Mouse (Mus musculus): ENCODE data around the gene Lrig1. TPM values are rescaled to one million over a fixed set of nuclear protein-coding genes. Genes with fewer than 3 reads are reported as not detected.

The Lrig1 gene
- polyA plus RNA-seq, 1 experiment from 2014 or later, result 8.1 TPM

DNA sequence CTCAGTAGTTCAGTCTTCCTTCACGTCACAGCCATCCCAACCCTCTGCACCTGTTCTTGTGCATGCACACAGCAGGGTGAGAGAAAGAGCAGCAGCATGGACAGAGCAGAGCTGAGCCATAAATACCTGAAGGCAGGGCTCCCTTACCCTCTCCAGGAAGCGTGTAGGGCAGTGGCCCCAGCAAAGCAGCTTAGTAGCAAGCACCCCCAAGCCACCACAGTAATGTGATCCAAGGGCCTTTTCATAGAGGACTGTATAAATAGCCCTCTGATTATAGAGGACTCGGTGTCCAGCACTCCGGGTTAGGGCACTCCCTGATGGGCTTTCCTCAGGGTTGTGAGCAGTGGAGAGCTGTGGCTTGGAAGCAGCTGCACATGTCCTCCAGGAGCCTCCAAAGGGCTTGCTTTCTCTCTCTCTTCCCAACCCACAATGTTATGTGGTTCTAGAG is 40.0 kb downstream of the Lrig1 start:
- Histone ChIP-seq H3K27me3 (replicated peaks; ENCODE audit: insufficient read depth, low read length) (no peaks in the 10 kb centered on the region), H3K4me2 (replicated peaks; ENCODE audit: low read depth, low read length) (no peak overlapping the region), H3K4me1 (ENCODE audit: insufficient read depth, low read depth, low read length) (no peaks in the 10 kb centered on the region), H3K9ac (replicated peaks; ENCODE audit: low read depth) (no peak overlapping the region), H3K27ac (ENCODE audit: low read length) (no peak overlapping the region), H3K4me3 (ENCODE audit: low read depth, low read length) (no peak overlapping the region), H3K36me3 (ENCODE audit: insufficient read depth, low read length) (no peaks in the 10 kb centered on the region), H3K9me3 (ENCODE audit: low read length) (no peaks in the 10 kb centered on the region)
- TF ChIP-seq EP300 (IDR thresholded peaks at IDR 0.05) (no peak), CTCF (IDR thresholded peaks at IDR 0.05) (no peak)
- 62% methylated on average over 4 of the region's 4 CpGs for WGBS
- ATAC-seq (no peak), DNase-seq (ENCODE audit: low spot score) (no peak)

DNA sequence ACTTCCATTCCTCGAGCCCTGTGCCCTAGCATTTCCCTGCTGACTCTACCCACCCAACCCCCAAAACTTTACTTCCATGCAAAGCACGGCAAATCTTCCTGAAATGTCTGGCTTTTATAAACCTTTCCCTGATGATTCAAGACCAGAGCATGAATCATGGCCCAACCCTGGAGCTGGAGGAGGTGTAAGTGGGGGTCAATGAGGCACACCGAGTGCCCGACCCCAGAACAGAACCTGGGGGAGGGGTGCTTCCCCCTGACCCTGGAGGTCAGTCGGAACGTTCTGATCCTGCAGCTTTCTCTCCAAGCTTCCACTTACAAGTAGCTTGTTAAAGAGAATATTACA is 41.9 kb downstream of the Lrig1 start:
- no peak for DNase-seq (ENCODE audit: low spot score)
- WGBS, result 49% methylated on average over 6 of the region's 6 CpGs
- no peaks in the 10 kb centered on the region for H3K36me3 ChIP-seq (ENCODE audit: insufficient read depth, low read length)
- no peak overlapping the region for H3K9ac ChIP-seq (replicated peaks; ENCODE audit: low read depth)
- H3K4me1 ChIP-seq (ENCODE audit: insufficient read depth, low read depth, low read length), result 0 out of 2 replicates have a peak, but pooled peaks cover 3% of the 10 kb centered on the region
- H3K4me3 ChIP-seq (ENCODE audit: low read depth, low read length), result no peak overlapping the region
- no peaks in the 10 kb centered on the region for H3K9me3 ChIP-seq (ENCODE audit: low read length)
- H3K4me2 ChIP-seq (replicated peaks; ENCODE audit: low read depth, low read length), result no peak overlapping the region
- H3K27ac ChIP-seq (ENCODE audit: low read length), result no peak overlapping the region
- TF ChIP-seq CTCF (IDR thresholded peaks at IDR 0.05) (no peak), EP300 (IDR thresholded peaks at IDR 0.05) (no peak)
- no peaks in the 10 kb centered on the region for H3K27me3 ChIP-seq (replicated peaks; ENCODE audit: insufficient read depth, low read length)
- ATAC-seq, result no peak

DNA sequence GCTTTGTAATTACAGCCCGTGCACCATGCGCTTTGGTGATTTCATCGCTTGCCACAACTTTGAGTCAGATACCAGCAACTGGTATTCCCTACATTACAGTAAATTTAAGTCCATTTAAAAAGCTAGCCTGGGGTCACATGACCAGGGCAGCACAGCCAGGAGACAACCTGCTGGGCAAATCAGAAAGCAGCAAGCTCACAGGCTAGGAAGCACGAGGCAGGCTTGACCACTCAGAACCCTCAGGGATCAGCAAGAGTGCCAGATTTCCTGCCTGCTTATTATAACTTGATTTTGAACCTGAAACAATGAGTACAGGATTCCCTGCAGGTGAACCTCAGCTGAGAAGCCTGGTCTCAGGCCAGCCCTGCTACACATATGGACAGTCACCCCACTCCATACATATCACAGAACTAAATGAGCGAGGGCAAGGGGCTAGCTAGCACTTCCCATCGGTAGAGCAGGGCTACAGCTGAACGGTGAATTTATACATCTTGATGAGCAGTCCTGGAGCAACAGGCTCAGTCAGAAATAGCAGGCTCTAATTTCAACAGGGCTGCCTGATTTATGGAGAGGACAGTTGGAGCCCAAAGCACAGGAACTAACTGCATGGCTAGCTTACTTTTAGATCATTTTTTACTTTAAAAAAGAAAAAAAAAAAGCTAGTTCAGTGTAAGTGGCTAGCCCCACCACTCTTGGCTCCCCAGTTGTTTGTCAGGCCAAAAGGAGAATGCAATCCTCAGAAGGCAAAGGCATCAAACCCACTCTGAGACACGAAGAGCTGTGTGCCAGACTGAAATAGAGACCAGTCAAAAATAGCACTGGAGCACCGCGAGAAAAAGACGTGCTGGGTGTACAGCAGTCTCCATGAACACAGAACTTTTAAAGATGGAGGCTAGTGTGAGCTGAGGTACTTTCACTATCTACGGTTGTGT is 42.5 kb downstream of the Lrig1 start:
- Histone ChIP-seq H3K36me3 (ENCODE audit: insufficient read depth, low read length) (no peaks in the 10 kb centered on the region), H3K4me1 (ENCODE audit: insufficient read depth, low read depth, low read length) (0 out of 2 replicates have a peak, but pooled peaks cover 6% of the 10 kb centered on the region), H3K27ac (ENCODE audit: low read length) (no peak overlapping the region), H3K9me3 (ENCODE audit: low read length) (no peaks in the 10 kb centered on the region), H3K27me3 (replicated peaks; ENCODE audit: insufficient read depth, low read length) (no peaks in the 10 kb centered on the region), H3K4me3 (ENCODE audit: low read depth, low read length) (no peak overlapping the region), H3K9ac (replicated peaks; ENCODE audit: low read depth) (no peak overlapping the region), H3K4me2 (replicated peaks; ENCODE audit: low read depth, low read length) (no peak overlapping the region)
- TF ChIP-seq CTCF (IDR thresholded peaks at IDR 0.05), result no peak
- no peak for TF ChIP-seq EP300 (IDR thresholded peaks at IDR 0.05)
- 75% methylated on average over 12 of the region's 12 CpGs for WGBS
- no peak for ATAC-seq
- DNase-seq (ENCODE audit: low spot score), result no peak

DNA sequence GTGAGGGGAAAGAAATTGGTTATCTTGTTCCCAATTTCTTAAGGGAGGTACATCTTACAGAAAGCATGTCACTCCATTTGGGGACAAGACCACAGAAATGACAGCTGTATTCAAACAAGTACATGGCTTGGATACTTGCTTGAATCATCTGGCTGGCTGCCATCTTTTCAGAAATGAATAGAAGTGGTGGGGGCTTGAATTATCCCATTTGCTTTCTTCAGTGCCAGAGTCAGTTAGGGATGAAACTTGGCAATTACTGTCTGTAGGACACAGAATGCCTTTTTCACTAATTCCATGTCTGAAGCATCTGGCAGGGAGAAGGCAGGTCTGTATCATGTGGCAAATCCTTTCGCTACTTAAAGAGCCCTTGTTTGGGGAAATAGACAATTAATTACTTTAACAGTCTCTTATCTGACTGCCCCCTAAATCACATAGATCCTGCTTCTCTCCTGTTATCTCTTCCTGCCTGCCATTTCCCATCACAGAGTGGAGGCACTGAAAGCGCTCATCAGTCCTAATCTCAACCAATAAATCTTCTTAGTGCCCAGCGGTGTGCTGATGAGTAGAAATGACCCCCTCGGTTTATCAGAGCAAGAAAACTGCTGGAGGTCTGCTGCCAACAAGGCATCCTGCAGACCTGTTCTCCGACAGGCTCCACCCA is 44.0 kb downstream of the Lrig1 start:
- 0 out of 2 replicates have a peak, but pooled peaks cover 6% of the 10 kb centered on the region for H3K4me1 ChIP-seq (ENCODE audit: insufficient read depth, low read depth, low read length)
- no peak for TF ChIP-seq CTCF (IDR thresholded peaks at IDR 0.05)
- no peak for TF ChIP-seq EP300 (IDR thresholded peaks at IDR 0.05)
- H3K9me3 ChIP-seq (ENCODE audit: low read length), result no peaks in the 10 kb centered on the region
- H3K9ac ChIP-seq (replicated peaks; ENCODE audit: low read depth), result no peak overlapping the region
- no peaks in the 10 kb centered on the region for H3K36me3 ChIP-seq (ENCODE audit: insufficient read depth, low read length)
- no peak overlapping the region for H3K4me2 ChIP-seq (replicated peaks; ENCODE audit: low read depth, low read length)
- WGBS, result 49% methylated on average over 5 of the region's 5 CpGs
- DNase-seq (ENCODE audit: low spot score) (no peak), ATAC-seq (no peak)
- no peaks in the 10 kb centered on the region for H3K27me3 ChIP-seq (replicated peaks; ENCODE audit: insufficient read depth, low read length)
- H3K4me3 ChIP-seq (ENCODE audit: low read depth, low read length), result no peak overlapping the region
- H3K27ac ChIP-seq (ENCODE audit: low read length), result no peak overlapping the region

DNA sequence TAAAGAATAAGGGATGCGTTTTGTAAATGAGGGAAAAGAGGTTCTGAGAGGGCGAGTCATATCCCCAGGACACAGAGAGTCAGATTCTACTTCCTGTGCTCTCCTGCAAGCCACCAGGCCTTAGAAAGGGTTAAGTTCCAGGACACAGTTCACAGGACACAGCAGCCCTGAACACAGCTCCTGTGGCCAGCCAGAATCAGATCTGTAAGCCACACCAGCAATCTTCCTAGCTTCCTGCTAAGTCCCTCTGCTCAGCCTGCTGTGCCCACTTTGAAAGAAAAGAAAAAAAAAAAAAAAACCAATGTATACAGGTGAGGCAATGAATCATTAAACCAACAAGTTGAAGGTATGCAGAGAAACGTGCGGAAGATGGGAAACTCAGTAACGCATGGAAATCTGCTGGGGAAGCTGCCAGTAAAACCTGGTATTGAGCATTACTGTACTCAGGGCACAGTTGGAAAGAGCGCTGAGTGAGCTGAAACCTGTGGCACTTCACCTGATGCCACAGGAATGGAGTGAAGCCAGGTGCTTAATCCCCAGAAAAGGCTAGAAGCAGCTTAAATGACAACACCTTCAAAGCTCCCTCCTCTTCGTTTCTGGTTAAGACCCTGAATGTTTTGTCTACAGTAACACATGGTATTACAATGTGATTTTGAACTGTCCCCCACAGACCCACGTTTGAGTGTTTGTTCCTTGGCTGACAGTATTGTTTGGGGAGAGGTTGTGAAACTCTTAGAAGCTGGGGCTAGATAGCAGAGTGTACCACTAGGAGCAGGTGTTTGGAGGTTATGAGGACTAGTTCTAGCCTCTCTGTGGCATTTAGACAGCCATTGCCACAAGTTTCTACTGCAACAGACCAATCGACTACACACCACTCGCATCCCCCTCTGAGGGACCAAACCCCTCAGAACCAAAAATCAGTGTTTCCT is 46.3 kb downstream of the Lrig1 start:
- Histone ChIP-seq H3K27me3 (replicated peaks; ENCODE audit: insufficient read depth, low read length) (no peaks in the 10 kb centered on the region), H3K36me3 (ENCODE audit: insufficient read depth, low read length) (no peaks in the 10 kb centered on the region), H3K9ac (replicated peaks; ENCODE audit: low read depth) (no peak overlapping the region), H3K4me3 (ENCODE audit: low read depth, low read length) (no peak overlapping the region), H3K27ac (ENCODE audit: low read length) (no peak overlapping the region), H3K4me1 (ENCODE audit: insufficient read depth, low read depth, low read length) (peaks cover 13% of the 10 kb centered on the region; the same call in 1 of the 2 replicates), H3K4me2 (replicated peaks; ENCODE audit: low read depth, low read length) (no peak overlapping the region), H3K9me3 (ENCODE audit: low read length) (no peaks in the 10 kb centered on the region)
- DNase-seq (ENCODE audit: low spot score), result peak; percentile 65
- ATAC-seq, result peak; percentile 74
- WGBS, result 57% methylated on average over 10 of the region's 10 CpGs
- TF ChIP-seq CTCF (IDR thresholded peaks at IDR 0.05), result no peak
- TF ChIP-seq EP300 (IDR thresholded peaks at IDR 0.05), result no peak

All from lung, postnatal 0 days (tissue).